Mouse (Mus musculus) G1E (cell line): ENCODE data around the gene Ssr4. TPM values are rescaled to one million over a fixed set of nuclear protein-coding genes. Genes with fewer than 3 reads are reported as not detected.

ENCODE experiments used
- ATAC-seq: 2 replicates; pipeline ENCODE4 v1.8.0; 2016; ENCODE audit warnings: mild to moderate bottlenecking; ENCODE audit not compliant: insufficient number of reproducible peaks, poor library complexity, low FRiP score, severe bottlenecking; ENCODE audit errors: extremely low read depth
- DNase-seq: peaks from one replicate; pipeline ENCODE4 v3.0.0; 2012; ENCODE audit warnings: low spot score
- H3K27me3 ChIP-seq: 2 replicates; pipeline ENCODE4 v1.6.1; 2012; ENCODE audit warnings: mild to moderate bottlenecking, low read length, inconsistent platforms; ENCODE audit not compliant: insufficient read depth
- H3K36me3 ChIP-seq: replicated peaks from 2 replicates; pipeline ENCODE3; 2012; ENCODE audit warnings: mild to moderate bottlenecking, inconsistent platforms
- H3K4me1 ChIP-seq: 2 replicates; pipeline ENCODE4 v1.6.1; 2012; ENCODE audit warnings: low read depth, low read length, inconsistent platforms, mixed read lengths; ENCODE audit not compliant: insufficient read depth
- H3K4me3 ChIP-seq: 2 replicates; pipeline ENCODE4 v1.5.1; 2012; ENCODE audit warnings: low read depth, mild to moderate bottlenecking, inconsistent platforms, low read length, moderate library complexity, mixed read lengths
- H3K9me3 ChIP-seq: replicated peaks from 2 replicates; pipeline ENCODE4 v1.6.1; 2012; ENCODE audit warnings: inconsistent platforms
- CTCF ChIP-seq: IDR thresholded peaks from 2 replicates; pipeline ENCODE4 v1.5.1; 2012; ENCODE audit warnings: low read depth, low read length, inconsistent platforms, mixed read lengths
- GATA1 ChIP-seq: IDR thresholded peaks from 2 replicates; pipeline ENCODE4 v1.6.1; 2012; ENCODE audit warnings: borderline replicate concordance, low read length, inconsistent platforms, mixed read lengths
- GATA2 ChIP-seq: IDR thresholded peaks from 2 replicates; pipeline ENCODE4 v1.6.1; 2012; ENCODE audit warnings: low read depth, low read length, inconsistent platforms, borderline replicate concordance
- POLR2AphosphoS5 ChIP-seq: IDR thresholded peaks from 2 replicates; pipeline ENCODE4 v1.6.1; 2012; ENCODE audit warnings: low read depth, low read length, inconsistent platforms; ENCODE audit not compliant: insufficient replicate concordance
- TAL1 ChIP-seq: conservative IDR thresholded peaks from 2 replicates; pipeline ENCODE4 v1.6.1; 2012; ENCODE audit warnings: low read depth, low read length, inconsistent platforms, mixed read lengths
- polyA plus RNA-seq: library from polyadenylated mRNA; stranded (reverse); fragments of >175 nt; gene quantifications from 2 replicates; pipeline ENCODE4 v1.2.3, GENCODE M21; 2012
- total RNA-seq, 2 experiments: library from RNA; stranded (forward) in 1 of 2; stranded (reverse) in 1 of 2; fragments of 200-1000 nt in 1 of 2; fragments of >200 nt in 1 of 2; fragmentation: Nextera tagmentation in 1 of 2; gene quantifications; 2 replicates each; pipeline ENCODE4 v1.2.3; 2014 to 2017

The Ssr4 gene
- total and polyA plus RNA-seq, 3 experiments, result 12.4 to 138 (median 120) TPM

DNA sequence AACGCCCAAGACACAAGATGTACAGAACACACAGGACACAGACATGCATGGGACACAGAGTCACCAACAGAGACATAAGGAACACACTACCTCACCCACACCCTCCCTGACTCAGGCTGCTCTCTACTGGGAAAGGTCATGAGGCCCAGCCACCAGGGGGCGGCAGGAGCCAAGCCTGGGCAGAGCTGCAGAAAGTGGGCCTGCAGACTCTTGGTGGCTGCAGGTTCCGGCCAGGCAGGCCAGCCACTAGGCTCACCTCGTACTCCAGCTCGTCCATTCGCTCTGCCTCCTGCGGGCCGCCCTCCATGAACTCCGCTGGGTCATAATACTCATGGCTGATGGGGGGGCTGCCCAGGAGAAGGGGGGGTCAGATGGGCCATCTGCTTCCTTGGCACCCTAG is 11.7 kb downstream of the Ssr4 start:
- peaks cover 13% of the 10 kb centered on the region for H3K27me3 ChIP-seq
- ATAC-seq (peak; percentile 34; the same call in 1 of the 2 replicates), DNase-seq (peak; percentile 26)

DNA sequence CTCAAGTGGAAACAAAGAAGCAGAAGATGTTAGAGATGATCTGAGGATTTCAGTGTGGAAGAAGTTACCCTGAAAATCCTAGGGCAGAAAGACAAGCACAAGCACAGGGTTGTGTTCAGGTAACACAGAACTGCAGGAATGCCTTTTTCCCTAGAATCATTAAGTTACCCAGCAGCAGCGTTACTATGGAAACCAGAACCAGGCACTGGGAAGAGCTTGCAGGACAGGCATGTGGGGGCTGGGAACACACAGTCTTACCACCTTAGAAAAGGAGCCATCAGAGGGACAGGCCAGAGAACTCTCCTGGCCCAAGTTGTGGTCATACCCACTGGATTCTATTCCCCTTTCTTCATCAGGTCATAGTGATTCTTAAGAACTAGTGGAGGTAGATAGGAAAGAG is 19.0 kb downstream of the Ssr4 start:
- Histone ChIP-seq H3K4me3 (no peak overlapping the region), H3K27me3 (peaks cover 2% of the 10 kb centered on the region; the same call in 1 of the 2 replicates), H3K9me3 (no peaks in the 10 kb centered on the region), H3K36me3 (no peaks in the 10 kb centered on the region), H3K4me1 (no peaks in the 10 kb centered on the region)
- no peak for DNase-seq
- no peak for ATAC-seq
- TF ChIP-seq CTCF (no peak), TAL1 (no peak), POLR2AphosphoS5 (no peak), GATA1 (no peak), GATA2 (no peak)

More for the DNA sequence above, 11.7 kb downstream of the Ssr4 start:
- H3K36me3 ChIP-seq, result peaks cover 10% of the 10 kb centered on the region
- H3K4me3 ChIP-seq, result no peak overlapping the region
- 0 out of 2 replicates have a peak, but pooled peaks cover 4% of the 10 kb centered on the region for H3K4me1 ChIP-seq
- no peak for TF ChIP-seq TAL1
- TF ChIP-seq POLR2AphosphoS5, result no peak
- no peak for TF ChIP-seq GATA2
- TF ChIP-seq GATA1, result no peak
- TF ChIP-seq CTCF, result peak; percentile 49
- no peaks in the 10 kb centered on the region for H3K9me3 ChIP-seq

DNA sequence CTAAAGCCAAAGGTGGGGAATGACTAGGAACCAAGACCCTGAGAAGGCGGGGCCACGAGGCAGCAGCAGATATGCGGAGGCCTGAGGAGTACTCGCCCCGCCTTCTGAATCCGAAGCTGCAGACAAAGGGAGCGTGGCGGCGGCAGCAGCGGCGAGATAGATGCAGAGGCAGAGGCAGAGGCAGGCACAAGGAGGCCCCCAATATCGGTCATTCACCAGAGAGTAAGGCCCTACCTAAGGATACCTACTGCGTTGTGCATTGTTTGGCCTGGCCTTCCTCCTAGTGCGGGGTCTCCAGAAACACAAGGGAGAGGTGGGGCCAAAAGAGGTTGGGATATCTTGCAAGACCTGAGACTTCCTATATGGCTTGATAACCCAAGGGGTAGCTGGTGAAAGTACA is 28.2 kb downstream of the Ssr4 start:
- Histone ChIP-seq H3K4me1 (no peaks in the 10 kb centered on the region), H3K4me3 (no peak overlapping the region), H3K9me3 (no peaks in the 10 kb centered on the region), H3K27me3 (peaks cover 6% of the 10 kb centered on the region; the same call in 1 of the 2 replicates), H3K36me3 (no peaks in the 10 kb centered on the region)
- TF ChIP-seq POLR2AphosphoS5 (no peak), GATA1 (no peak), CTCF (no peak)
- ATAC-seq (no peak), DNase-seq (no peak)

DNA sequence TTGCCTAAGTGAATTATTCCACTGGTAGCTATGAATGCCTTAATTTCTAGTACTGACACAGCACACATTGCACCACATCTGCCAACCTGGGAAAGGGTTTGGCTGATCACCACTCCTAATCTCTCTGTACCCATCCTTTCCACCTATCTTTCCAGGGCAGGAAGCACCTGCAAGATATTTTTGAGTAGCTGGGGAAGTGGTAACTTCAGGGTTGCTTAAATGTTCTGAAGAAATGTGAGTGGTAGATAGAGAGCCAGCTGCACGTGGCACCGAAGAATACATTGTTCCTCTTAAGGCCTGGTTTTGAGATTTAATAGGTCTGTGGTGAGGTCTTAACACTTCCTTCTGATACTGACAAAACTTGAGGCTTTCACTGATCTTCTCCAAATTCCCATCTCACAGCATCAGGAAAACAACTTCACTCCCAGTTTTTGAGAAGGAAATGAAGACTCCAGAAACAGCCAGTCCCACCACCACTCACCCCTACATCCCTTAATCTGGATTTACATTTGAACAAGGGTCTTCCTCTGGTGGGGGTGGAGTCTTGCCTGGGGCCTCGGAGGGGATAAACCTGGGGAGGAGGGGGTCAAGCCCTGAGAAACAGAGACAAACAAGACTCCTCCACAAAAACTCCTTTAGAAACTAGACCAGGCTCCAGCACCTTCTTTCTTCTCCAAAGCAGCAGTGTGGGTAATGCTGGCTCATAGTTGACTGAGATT is 29.9 kb downstream of the Ssr4 start:
- Histone ChIP-seq H3K4me3 (no peak overlapping the region), H3K9me3 (no peaks in the 10 kb centered on the region), H3K36me3 (no peaks in the 10 kb centered on the region), H3K27me3 (peaks cover 6% of the 10 kb centered on the region; the same call in 1 of the 2 replicates), H3K4me1 (no peaks in the 10 kb centered on the region)
- ATAC-seq (no peak), DNase-seq (no peak)
- no peak for TF ChIP-seq POLR2AphosphoS5
- no peak for TF ChIP-seq TAL1
- no peak for TF ChIP-seq GATA2

DNA sequence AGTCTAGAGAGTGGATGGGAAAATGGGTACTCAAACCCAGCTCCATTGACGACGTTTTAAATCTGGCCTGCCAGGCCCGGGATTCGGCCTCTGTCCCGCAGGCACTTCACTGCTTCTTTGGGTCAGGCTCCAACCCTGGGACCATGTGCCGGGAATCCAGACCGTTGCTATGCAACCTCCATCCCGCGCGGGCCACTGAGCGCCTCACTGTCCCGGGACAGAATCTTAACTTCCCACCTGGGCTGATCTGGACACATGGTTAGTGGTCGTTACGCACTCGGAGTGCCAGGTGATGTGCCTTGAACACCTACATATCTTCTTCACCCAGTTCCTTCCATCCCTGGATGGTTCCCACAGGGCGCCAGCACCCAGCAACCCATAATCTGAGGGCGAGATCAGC is 36.9 kb downstream of the Ssr4 start:
- H3K36me3 ChIP-seq, result no peaks in the 10 kb centered on the region
- no peak for ATAC-seq
- no peak for DNase-seq
- TF ChIP-seq CTCF, result no peak
- no peak for TF ChIP-seq POLR2AphosphoS5
- no peak for TF ChIP-seq GATA2
- no peak for TF ChIP-seq GATA1
- no peak for TF ChIP-seq TAL1
- no peak overlapping the region for H3K4me3 ChIP-seq
- no peaks in the 10 kb centered on the region for H3K9me3 ChIP-seq
- H3K4me1 ChIP-seq, result no peaks in the 10 kb centered on the region
- H3K27me3 ChIP-seq, result peaks cover 23% of the 10 kb centered on the region; the same call in 1 of the 2 replicates

DNA sequence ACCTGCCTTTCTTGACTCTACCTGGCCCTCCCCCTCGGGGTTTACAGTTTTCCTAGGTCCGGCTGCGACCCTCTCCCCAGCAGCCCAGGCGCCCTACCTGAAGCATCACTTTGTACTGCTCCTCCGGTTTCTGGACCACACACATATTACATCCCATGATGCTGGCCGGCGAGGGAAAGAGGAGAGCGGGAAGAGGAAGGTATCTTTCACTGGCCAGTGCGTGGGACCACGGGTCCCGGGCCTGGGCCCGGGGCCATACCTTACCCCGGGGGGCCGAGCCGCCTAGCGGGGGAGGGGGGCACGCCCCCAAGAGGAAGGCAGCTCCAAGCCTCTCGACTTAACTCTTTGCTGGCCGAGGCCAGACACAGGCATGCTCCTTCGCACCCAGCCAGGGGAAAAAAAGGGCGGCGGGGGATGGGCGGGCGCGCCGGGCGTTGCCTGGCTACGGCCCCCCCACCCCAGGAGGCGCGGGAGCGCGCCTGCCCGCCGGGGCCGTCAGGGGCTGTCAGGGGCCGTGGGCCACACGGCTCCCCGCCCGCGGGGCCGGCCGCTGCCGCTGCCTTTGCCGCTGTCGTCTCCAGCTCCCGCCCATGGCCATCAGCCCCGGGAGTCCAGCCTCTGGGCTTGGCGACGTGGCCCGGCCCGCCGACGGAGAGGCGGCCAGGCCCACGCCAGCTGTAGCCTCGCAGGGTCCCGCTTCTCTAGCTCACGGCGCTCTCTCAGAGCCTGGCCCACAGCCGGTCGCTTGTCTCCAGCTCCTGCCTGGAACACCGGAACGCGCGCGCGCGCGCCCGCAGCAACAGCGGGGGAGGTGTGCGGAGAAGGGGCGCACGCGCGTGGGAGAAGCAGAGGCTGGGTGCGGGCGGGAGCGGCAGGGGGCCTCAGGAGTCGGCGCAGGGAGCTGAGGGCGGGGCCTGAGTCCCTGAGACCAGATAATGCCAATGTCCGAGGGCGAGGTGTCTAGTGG is 37.6 kb downstream of the Ssr4 start, which contains the start of gene Pdzd4:
TSS of gene Pdzd4 (minus strand) at position 785 of the 967 bp plus-strand sequence.
- ATAC-seq, result no peak
- no peaks in the 10 kb centered on the region for H3K9me3 ChIP-seq
- H3K36me3 ChIP-seq, result no peaks in the 10 kb centered on the region
- TF ChIP-seq TAL1 (no peak), GATA2 (no peak), CTCF (no peak), POLR2AphosphoS5 (no peak), GATA1 (no peak)
- peaks cover 23% of the 10 kb centered on the region; the same call in 1 of the 2 replicates for H3K27me3 ChIP-seq
- DNase-seq, result no peak
- H3K4me1 ChIP-seq, result no peaks in the 10 kb centered on the region
- H3K4me3 ChIP-seq, result no peak within 1 kb of the TSS
